Mouse (Mus musculus): ENCODE measurements at regions not wholly inside any gene's neighbourhood (a gene's known extent, or its start where the extent isn't known, plus 50 kb on each side); places are given as distances from the start of the nearest gene placed in this dataset.
A peak's percentile ranks its signal among the peaks of the same experiment; 100 is the strongest.

- Histone ChIP-seq H3K27me3 (ENCODE audit: control insufficient read depth, insufficient read depth, low read length) (no peaks in the 10 kb centered on the region), H3K4me3 (replicated peaks; ENCODE audit: insufficient read depth, low read depth, low read length) (no peak overlapping the region), H3K27ac (ENCODE audit: insufficient read depth, low read length) (no peak overlapping the region), H3K4me1 (ENCODE audit: control insufficient read depth, insufficient read depth, low read length) (peaks cover 6% of the 10 kb centered on the region; the same call in 1 of the 2 replicates)
- 73% methylated on average over 5 of the region's 5 CpGs for WGBS
- no peak for TF ChIP-seq POLR2A (IDR thresholded peaks at IDR 0.05; ENCODE audit: borderline replicate concordance, insufficient read depth, low read length)
- TF ChIP-seq CTCF (IDR thresholded peaks at IDR 0.05; ENCODE audit: borderline replicate concordance, insufficient read depth, low read depth, low read length), result no peak
- no peak for DNase-seq
Observed at GRCm38 (mm10) chr17:80891656-80892055, 52.8 kb upstream of the Tmem178 start.

- no peak for DNase-seq
- 94% methylated on average over 4 of the region's 4 CpGs for WGBS
- Histone ChIP-seq H3K27ac (ENCODE audit: insufficient read depth, low read length) (no peak overlapping the region), H3K4me3 (replicated peaks; ENCODE audit: insufficient read depth, low read depth, low read length) (no peak overlapping the region), H3K27me3 (ENCODE audit: control insufficient read depth, insufficient read depth, low read length) (no peaks in the 10 kb centered on the region), H3K4me1 (ENCODE audit: control insufficient read depth, insufficient read depth, low read length) (peaks cover 11% of the 10 kb centered on the region; the same call in 1 of the 2 replicates)
- no peak for TF ChIP-seq POLR2A (IDR thresholded peaks at IDR 0.05; ENCODE audit: borderline replicate concordance, insufficient read depth, low read length)
Observed at GRCm38 (mm10) chr17:80889095-80889494, 55.3 kb upstream of the Tmem178 start.

- TF ChIP-seq POLR2A (IDR thresholded peaks at IDR 0.05; ENCODE audit: borderline replicate concordance, insufficient read depth, low read length), result no peak
- TF ChIP-seq CTCF (IDR thresholded peaks at IDR 0.05; ENCODE audit: borderline replicate concordance, insufficient read depth, low read depth, low read length), result no peak
- Histone ChIP-seq H3K4me3 (replicated peaks; ENCODE audit: insufficient read depth, low read depth, low read length) (no peak overlapping the region), H3K4me1 (ENCODE audit: control insufficient read depth, insufficient read depth, low read length) (peaks cover 11% of the 10 kb centered on the region; the same call in 1 of the 2 replicates), H3K27me3 (ENCODE audit: control insufficient read depth, insufficient read depth, low read length) (no peaks in the 10 kb centered on the region), H3K27ac (ENCODE audit: insufficient read depth, low read length) (no peak overlapping the region)
- no peak for DNase-seq
- WGBS, result 70% methylated on average over 8 of the region's 8 CpGs
Observed at GRCm38 (mm10) chr17:80887749-80888119, 56.7 kb upstream of the Tmem178 start.

GRCm38 (mm10) chr17:80887021-80887748 lies 57.2 kb upstream of the Tmem178 start:
- TF ChIP-seq POLR2A (IDR thresholded peaks at IDR 0.05; ENCODE audit: borderline replicate concordance, insufficient read depth, low read length), result no peak
- no peak for TF ChIP-seq CTCF (IDR thresholded peaks at IDR 0.05; ENCODE audit: borderline replicate concordance, insufficient read depth, low read depth, low read length)
- Histone ChIP-seq H3K4me1 (ENCODE audit: control insufficient read depth, insufficient read depth, low read length) (peaks cover 11% of the 10 kb centered on the region; the same call in 1 of the 2 replicates), H3K4me3 (replicated peaks; ENCODE audit: insufficient read depth, low read depth, low read length) (no peak overlapping the region), H3K27ac (ENCODE audit: insufficient read depth, low read length) (no peak overlapping the region), H3K27me3 (ENCODE audit: control insufficient read depth, insufficient read depth, low read length) (no peaks in the 10 kb centered on the region)
- DNase-seq, result peak; percentile 46 to 74
- WGBS, result 33% methylated on average over 18 of the region's 18 CpGs

DNA sequence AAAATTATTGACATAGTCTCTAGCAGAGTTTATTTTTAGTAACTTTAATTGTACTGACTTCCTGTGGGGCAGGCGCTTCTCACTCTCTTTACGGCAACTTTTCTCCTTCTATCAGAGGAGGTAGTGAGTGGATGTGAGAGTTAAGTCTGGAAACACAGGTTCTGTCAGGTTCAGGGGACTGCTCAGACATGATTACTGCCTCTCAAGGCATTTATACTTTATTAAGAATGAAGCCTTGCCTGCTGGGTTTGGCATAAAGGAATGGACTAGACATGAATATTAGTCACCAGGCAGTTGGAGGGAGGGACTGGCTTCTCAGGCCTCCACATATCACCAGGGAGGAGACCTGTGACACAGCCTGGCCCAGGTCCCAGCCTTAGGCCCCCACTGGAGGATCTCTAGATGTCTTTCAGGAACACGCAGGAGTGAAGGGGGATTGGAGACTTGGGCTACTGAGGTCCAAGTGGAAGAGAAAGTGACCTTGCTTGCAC lies 58.2 kb upstream of the Tmem178 start:
- TF ChIP-seq CTCF (IDR thresholded peaks at IDR 0.05; ENCODE audit: borderline replicate concordance, insufficient read depth, low read depth, low read length) (no peak), POLR2A (IDR thresholded peaks at IDR 0.05; ENCODE audit: borderline replicate concordance, insufficient read depth, low read length) (no peak)
- WGBS, result 77% methylated on average over 3 of the region's 3 CpGs
- H3K4me1 ChIP-seq (ENCODE audit: control insufficient read depth, insufficient read depth, low read length), result peaks cover 11% of the 10 kb centered on the region; the same call in 1 of the 2 replicates
- no peaks in the 10 kb centered on the region for H3K27me3 ChIP-seq (ENCODE audit: control insufficient read depth, insufficient read depth, low read length)
- no peak overlapping the region for H3K4me3 ChIP-seq (replicated peaks; ENCODE audit: insufficient read depth, low read depth, low read length)
- DNase-seq, result peak; percentile 25 to 38
- H3K27ac ChIP-seq (ENCODE audit: insufficient read depth, low read length), result peak overlapping the region; percentile 15; the same call in 1 of the 2 replicates

GRCm38 (mm10) chr17:80885706-80886105 lies 58.7 kb upstream of the Tmem178 start:
- DNase-seq, result no peak
- Histone ChIP-seq H3K4me1 (ENCODE audit: control insufficient read depth, insufficient read depth, low read length) (peaks cover 11% of the 10 kb centered on the region; the same call in 1 of the 2 replicates), H3K27ac (ENCODE audit: insufficient read depth, low read length) (no peak overlapping the region), H3K4me3 (replicated peaks; ENCODE audit: insufficient read depth, low read depth, low read length) (no peak overlapping the region), H3K27me3 (ENCODE audit: control insufficient read depth, insufficient read depth, low read length) (no peaks in the 10 kb centered on the region)
- TF ChIP-seq POLR2A (IDR thresholded peaks at IDR 0.05; ENCODE audit: borderline replicate concordance, insufficient read depth, low read length), result no peak
- no peak for TF ChIP-seq CTCF (IDR thresholded peaks at IDR 0.05; ENCODE audit: borderline replicate concordance, insufficient read depth, low read depth, low read length)
- 94% methylated on average over 9 of the region's 9 CpGs for WGBS

GRCm38 (mm10) chr17:80884886-80885285 lies 59.5 kb upstream of the Tmem178 start:
- TF ChIP-seq POLR2A (IDR thresholded peaks at IDR 0.05; ENCODE audit: borderline replicate concordance, insufficient read depth, low read length) (no peak), CTCF (IDR thresholded peaks at IDR 0.05; ENCODE audit: borderline replicate concordance, insufficient read depth, low read depth, low read length) (no peak)
- Histone ChIP-seq H3K27me3 (ENCODE audit: control insufficient read depth, insufficient read depth, low read length) (no peaks in the 10 kb centered on the region), H3K27ac (ENCODE audit: insufficient read depth, low read length) (no peak overlapping the region), H3K4me3 (replicated peaks; ENCODE audit: insufficient read depth, low read depth, low read length) (no peak overlapping the region), H3K4me1 (ENCODE audit: control insufficient read depth, insufficient read depth, low read length) (peaks cover 11% of the 10 kb centered on the region; the same call in 1 of the 2 replicates)
- 68% methylated on average over 2 of the region's 2 CpGs for WGBS
- DNase-seq, result no peak

DNA sequence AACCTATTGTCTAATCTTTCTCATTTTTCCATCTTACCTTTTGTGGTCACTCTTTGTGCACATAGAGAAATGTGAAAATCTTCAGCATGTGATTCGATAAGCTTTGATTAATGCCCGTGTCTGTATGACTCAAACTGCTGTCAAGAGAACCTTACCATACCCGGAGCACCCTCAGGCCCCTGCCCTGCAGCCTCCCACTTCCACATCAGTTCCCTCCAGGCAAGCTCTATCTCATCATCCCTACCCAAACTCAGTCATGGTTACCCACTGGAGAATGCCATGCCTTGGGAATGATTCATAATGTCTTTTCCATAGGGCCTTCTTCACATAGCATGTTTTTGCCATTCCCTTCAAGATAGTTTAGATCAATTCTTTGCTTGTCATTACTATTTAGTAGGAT lies 62.0 kb upstream of the Tmem178 start:
- Histone ChIP-seq H3K4me3 (replicated peaks; ENCODE audit: insufficient read depth, low read depth, low read length) (no peak overlapping the region), H3K27ac (ENCODE audit: insufficient read depth, low read length) (no peak overlapping the region), H3K27me3 (ENCODE audit: control insufficient read depth, insufficient read depth, low read length) (no peaks in the 10 kb centered on the region), H3K4me1 (ENCODE audit: control insufficient read depth, insufficient read depth, low read length) (peaks cover 11% of the 10 kb centered on the region; the same call in 1 of the 2 replicates)
- TF ChIP-seq CTCF (IDR thresholded peaks at IDR 0.05; ENCODE audit: borderline replicate concordance, insufficient read depth, low read depth, low read length), result no peak
- TF ChIP-seq POLR2A (IDR thresholded peaks at IDR 0.05; ENCODE audit: borderline replicate concordance, insufficient read depth, low read length), result no peak
- no peak for DNase-seq
- 94% methylated on average over 3 of the region's 3 CpGs for WGBS
